Mouse (Mus musculus): Measurements from ENCODE around the gene Tmem237. TPM values are rescaled to one million over a fixed set of nuclear protein-coding genes. Genes with fewer than 3 reads are reported as not detected.

Gene Tmem237
- polyA plus RNA-seq, 1 experiment: 10.3 TPM

DNA sequence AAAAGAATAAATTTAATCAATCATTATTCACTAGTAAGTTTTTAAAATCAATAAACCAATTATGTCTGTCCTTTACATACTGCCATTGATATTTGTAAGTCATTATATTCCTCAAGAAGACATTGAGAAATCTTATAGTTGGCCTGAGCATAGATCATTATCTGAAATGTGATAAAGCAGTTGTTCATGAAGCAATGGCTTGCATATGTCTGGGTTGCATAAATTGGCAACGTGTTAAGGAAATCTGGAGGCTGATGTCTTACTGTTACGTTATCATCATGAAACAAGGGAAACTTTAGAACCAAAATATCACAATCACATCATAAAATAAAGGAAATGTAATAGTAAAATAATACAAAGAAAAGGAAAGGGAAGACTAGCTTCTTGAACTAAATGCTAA, 68.9 kb downstream of the Tmem237 start:
- no peak for TF ChIP-seq POLR2A (IDR thresholded peaks at IDR 0.05; ENCODE audit: low read depth, low read length)
- TF ChIP-seq CTCF (conservative IDR thresholded peaks at IDR 0.05; ENCODE audit: insufficient read depth, insufficient read length, low read depth, low read length): no peak
- Histone ChIP-seq H3K4me3 (ENCODE audit: insufficient read depth, low read depth, low read length) (no peak overlapping the region), H3K36me3 (ENCODE audit: control insufficient read depth, insufficient read depth, low read length) (no peaks in the 10 kb centered on the region), H3K27me3 (replicated peaks; ENCODE audit: control insufficient read depth, insufficient read depth, low read length) (no peaks in the 10 kb centered on the region), H3K4me1 (ENCODE audit: control insufficient read depth, insufficient read depth, low read length) (no peaks in the 10 kb centered on the region), H3K27ac (ENCODE audit: insufficient read depth, low read depth, low read length) (no peak overlapping the region)
- 68% methylated on average over 2 of the region's 2 CpGs for WGBS
- no peak for DNase-seq

Other genes with a start within 250 kb of the Tmem237 start
- gene Trak2, start 147.0 kb downstream of the Tmem237 start, polyA plus RNA-seq (2012; rRNA removed): 55.4 and 63.1 TPM in 2 replicates
- 25.0 and 26.6 TPM in 2 replicates for gene Stradb, start 146.9 kb downstream of the Tmem237 start, polyA plus RNA-seq (2012; rRNA removed)
- 0.06 TPM in 1 of 2 replicates, not detected in the other for gene C2cd6, start 25.5 kb downstream of the Tmem237 start, polyA plus RNA-seq (2012; rRNA removed)
- 2.6 TPM in 2 replicates for gene Mpp4, start 43.0 kb upstream of the Tmem237 start, polyA plus RNA-seq (2012; rRNA removed)
- 10.8 and 11.1 TPM in 2 replicates for gene Als2, start 116.8 kb upstream of the Tmem237 start, polyA plus RNA-seq (2012; rRNA removed)
- gene Cdk15, start 136.5 kb upstream of the Tmem237 start, polyA plus RNA-seq (2012; rRNA removed): 0.05 and 0.13 TPM in 2 replicates

Data from kidney, adult 2 months (tissue).